Mouse (Mus musculus) C2C12 (cell line): ENCODE data around the gene Brap.

ENCODE experiments used
- CEBPB ChIP-seq: IDR thresholded peaks from one replicate; pipeline ENCODE4 v1.6.1; 2011; ENCODE audit warnings: low read depth, mild to moderate bottlenecking, control low read depth, moderate library complexity
- CTCF ChIP-seq: IDR thresholded peaks from one replicate; pipeline ENCODE4 v1.5.1; 2011; ENCODE audit not compliant: control insufficient read depth, insufficient read depth, insufficient read length
- MAX ChIP-seq: IDR thresholded peaks from one replicate; pipeline ENCODE4 v1.6.1; 2011; ENCODE audit warnings: mild to moderate bottlenecking, control low read depth
- MYOD1 ChIP-seq: IDR thresholded peaks from one replicate; pipeline ENCODE4 v1.6.1; 2011; ENCODE audit warnings: low read depth; ENCODE audit not compliant: control insufficient read depth, insufficient read length
- MYOG ChIP-seq: IDR thresholded peaks from one replicate; pipeline ENCODE4 v1.6.1; 2011; ENCODE audit not compliant: control insufficient read depth, insufficient read length; ENCODE audit errors: extremely low read depth
- USF1 ChIP-seq: IDR thresholded peaks from one replicate; pipeline ENCODE4 v1.6.1; 2011; ENCODE audit warnings: low read depth, mild to moderate bottlenecking, control low read depth, moderate library complexity

DNA sequence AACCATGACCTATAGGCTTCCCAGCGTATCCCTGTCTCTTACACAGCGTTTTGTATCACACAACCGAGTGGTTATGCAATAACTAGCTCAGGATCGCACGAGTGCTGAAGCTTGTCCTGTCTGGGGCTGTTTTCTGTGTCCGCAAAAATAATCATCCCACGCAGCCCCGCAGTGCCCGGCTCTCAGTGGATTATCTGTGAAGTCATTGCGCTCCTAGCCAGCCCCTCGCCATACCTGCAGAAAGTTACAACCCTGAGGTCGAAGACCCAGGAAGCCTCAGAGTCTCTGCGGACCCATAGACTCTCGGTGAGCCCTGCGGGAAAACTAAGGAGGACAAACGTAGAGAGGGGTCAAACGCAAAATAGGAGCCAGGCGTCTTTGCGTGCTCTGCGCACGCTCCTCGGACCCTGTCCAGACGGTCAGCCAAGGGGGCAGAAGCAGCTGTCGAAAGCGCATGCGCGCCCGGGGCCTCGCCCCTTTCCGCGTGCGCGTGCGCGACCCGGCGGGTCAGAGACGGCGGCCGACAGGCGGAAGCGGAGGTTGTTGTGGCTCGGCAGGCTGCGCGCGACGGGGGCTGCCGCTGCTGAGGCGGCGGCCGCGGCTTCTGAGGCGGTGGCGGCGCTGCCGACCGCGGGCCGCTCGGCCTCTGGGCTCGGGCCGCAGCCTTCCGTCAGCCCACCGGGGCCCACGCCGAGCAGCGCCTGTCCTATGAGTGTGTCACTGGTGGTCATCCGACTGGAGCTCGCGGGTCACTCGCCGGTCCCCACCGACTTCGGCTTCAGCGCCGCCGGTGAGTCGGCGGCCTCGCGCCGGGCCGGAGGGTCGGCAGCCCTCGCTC lies at the start of gene Brap, which contains the start of gene Acad10:
- TF ChIP-seq CTCF: no peak
- TF ChIP-seq MYOD1: no peak
- peak; percentile 78 for TF ChIP-seq CEBPB
- TF ChIP-seq USF1: no peak
- no peak for TF ChIP-seq MYOG
- peak; percentile 32 for TF ChIP-seq MAX
